Mouse (Mus musculus) left cerebral cortex, adult 11 months (tissue): ENCODE measurements at regions not wholly inside any gene's neighbourhood (a gene's known extent, or its start where the extent isn't known, plus 50 kb on each side); places are given as distances from the start of the nearest gene placed in this dataset.

ENCODE experiments used
- DNase-seq: peaks from one replicate; pipeline ENCODE4 v3.0.0; 2022; ENCODE audit warnings: low spot score

DNA sequence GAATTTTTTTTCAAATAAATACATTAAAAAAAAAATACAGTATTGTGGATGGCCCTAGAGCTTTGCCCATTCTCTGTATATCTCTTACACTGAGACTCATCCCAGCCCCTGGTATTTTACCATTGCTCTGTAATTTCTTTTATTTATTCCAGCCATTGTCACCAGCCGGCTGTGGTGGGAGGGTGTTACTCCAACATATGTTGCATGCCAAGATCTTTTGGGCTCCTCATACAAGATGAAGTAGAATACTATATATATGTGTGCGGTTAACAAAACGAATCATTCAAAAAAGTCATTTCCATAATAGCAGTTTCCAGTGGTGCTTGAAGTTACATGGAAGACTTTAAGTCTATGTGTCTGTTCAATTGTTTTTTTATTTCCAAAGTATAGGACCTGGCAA is 268.0 kb upstream of the Npvf start:
- no peak for DNase-seq

DNA sequence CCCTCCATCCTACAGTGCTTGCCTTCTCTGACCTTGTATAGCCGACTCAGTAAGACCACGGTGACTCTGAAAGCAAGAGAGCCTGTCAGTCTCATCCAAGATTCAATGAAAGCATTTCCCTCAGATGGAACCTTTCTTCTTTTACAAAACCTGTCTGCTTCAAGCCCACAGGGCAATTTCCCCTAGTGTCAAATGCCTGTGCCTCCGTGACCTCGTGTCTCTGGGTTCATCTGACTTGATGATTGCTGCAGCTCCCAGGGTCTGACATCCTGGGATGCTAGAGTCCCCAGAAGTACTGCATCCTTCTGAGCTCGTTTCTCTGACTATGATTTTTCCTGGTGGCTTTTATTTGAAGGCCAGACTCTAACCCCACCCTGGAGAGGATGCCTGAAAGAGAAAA is 270.3 kb upstream of the Npvf start:
- DNase-seq, result no peak

DNA sequence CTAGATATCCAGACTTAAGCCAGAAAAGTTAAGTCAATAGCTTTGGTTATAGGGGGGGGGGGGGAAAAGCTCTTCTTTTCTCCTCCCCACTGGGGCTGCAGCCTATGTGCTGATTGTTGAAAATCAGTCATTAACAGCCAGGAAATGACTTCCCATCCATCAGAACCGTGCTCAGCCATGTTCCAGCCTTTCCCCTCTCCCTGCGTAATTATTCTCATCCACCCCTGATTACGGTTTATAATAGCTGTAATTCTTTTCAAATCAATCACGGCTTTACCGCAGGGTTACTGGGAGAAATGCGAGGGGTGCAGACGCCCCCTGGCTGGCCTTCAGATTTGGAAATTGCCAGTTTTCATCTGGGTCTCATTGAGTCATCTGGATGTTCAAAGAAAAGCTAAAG is 270.8 kb upstream of the Npvf start:
- no peak for DNase-seq

DNA sequence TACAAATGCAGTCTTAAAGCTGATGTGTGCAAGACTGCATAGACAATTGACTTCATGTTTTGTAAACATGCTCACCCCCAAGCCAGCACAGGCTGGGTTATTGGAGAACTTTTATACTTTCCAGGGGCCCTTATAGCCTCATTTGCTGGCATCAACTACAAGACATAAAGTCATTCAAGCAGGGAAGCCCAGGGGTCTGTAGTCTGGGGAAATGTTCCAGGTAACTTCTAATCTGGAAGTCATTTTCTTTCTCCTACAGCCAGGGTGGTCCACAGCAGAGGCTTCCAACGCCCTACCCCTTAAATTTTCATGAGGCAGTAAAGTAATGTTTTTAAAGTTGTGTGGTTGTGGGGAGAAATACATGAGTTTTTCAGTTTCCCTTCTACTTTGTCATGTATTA is 272.1 kb upstream of the Npvf start:
- DNase-seq, result no peak

DNA sequence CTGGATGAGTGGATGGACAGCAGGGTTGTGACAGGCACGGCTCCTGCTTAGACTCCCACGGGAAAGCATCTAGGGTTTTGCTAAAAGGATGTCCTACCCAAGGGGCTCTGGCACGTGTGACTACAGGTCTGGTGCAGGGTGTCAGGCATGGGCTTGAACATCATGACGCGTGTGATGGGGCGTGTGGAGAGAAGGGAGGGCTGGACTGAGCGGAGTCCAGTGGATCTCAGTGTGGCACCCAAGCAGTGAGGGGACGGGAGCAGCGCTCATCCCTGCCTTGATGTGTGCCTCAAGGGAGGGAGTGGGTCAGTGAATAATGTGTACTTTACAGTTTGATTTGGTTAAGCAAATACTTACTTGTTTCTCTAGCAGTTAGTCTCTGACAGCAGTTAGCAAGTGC is 275.3 kb upstream of the Npvf start:
- DNase-seq, result no peak

DNA sequence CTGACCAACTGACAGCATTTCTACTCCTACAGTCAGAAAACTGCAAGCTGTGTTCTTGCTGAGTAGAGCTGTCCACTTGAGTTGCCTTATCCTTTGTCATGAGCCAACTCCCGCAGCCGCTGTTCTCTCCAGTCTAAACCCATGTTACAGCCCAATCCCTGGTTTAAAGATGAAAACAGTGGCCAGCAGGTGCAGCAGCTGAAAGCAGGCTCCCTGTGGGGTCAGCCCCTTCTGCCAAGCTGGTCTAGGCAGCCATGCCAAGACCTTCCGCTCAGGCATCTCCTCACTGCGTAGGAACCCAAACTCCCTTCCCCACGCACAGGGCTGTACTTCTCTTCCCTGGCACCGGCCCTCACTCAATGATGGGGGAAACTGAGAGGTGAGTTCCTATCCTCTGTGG is 279.3 kb upstream of the Npvf start:
- DNase-seq, result no peak

DNA sequence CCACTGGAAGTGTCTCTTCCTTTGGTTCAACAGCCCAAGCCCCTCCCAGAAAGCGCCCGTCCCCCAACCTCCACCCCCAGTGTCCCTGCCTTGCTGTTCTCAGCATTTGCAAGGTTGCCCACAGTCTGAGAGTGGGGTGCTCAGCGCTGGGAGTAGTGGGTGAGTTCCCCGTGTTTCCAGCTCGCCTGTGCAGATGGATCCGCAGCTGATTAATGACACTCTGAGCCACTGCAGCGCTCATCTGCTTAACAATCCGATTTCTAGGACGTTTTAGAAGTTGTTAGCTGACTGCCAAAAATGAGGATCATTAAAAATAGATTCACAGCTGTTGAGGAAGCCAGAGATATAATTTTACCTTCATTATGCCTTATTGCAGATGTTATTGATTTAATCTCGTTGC is 280.0 kb upstream of the Npvf start:
- no peak for DNase-seq

DNA sequence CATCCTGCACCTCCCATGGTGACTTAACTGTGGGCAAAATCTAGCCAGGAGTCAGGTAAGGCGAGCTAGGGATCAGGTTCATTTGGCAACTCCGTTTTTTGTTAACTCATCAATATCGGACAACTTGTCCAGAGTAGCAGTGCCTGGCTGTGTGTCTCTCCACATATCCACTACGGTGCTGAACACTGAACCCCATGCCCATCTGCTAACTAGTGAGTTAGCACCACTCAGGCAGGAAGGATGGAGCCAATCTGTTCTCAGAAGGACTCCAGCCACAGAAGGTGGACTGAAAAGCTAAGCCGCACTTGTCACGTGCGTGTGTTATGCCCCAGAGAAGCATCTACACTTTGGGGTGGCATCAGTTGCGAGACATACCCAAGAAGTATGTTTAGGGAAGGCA is 282.1 kb upstream of the Npvf start:
- no peak for DNase-seq

DNA sequence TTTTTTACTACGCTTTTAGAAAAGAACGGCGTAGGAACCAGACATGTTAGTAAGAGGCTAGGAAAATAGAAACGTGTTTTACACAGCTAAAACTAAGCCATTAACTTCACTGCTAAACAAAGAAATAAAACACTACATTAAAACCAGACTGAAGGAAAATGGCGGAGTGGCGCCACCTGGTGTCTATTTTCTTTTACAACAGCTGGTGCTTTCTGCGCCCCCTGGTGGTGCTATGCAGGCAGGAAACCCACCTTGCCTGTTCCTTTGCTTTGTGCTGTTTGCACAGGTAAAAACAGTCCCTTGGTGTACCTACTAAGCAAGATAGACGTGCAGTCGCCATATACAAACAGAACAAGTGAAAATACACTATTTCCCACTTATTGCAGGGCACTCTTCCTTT is 282.9 kb upstream of the Npvf start:
- peak; percentile 28 for DNase-seq

DNA sequence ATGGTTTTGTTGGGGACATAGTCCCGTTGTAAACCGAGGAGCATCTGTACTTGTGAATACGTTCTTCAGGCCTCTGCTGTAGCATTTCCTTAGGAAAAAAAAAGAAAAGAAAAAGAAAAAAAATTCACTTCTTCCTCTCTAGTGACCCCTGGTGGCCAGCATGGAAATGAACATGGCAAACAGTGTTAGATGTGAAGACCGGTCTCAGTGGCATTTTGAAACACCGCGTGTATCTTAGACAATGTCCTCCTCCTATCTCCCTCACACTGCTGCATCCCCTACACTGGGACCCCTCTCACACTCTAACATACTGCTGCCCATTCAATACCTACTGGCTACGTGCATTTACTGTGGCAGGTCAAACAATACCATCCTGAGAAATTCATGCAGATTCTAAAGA is 284.6 kb upstream of the Npvf start:
- no peak for DNase-seq

DNA sequence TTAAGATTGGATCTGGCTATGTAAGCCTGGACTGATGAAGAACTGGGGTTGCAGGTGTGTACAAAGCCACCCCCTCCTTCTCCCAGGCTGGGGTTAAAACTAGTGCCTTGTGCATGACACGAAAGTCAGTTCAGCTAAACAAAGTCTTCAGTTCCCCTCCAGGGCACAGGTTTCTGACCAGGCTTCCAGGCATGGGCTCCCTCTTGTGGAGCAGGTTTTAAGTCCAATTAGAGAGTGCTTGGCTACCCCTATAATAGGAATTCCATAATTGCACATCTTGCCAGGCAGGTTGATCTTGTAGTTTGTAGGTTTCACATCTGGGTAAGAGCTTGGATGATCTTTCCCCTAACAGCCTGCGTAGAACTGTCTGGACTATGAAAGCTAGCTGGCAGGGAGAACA is 285.2 kb upstream of the Npvf start:
- DNase-seq, result no peak

DNA sequence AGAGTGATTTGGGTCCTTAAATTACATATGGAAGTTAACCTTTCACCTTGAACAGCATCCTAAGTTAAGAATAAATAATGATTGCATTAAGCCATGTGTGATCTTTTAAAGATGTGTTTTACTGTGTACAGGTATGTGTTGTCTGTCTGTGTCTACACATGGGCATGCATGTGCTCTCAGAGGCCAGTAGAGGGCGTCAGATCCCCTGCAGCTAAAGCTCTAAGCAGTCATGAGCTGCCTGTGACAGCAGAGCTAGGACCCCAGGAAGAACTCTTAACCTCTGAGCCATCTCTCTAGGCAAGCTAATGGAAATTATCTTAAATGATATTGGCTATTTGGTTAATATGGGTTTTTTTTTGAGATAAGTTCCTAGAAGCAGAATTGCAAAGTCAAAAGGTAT is 285.9 kb upstream of the Npvf start:
- no peak for DNase-seq

DNA sequence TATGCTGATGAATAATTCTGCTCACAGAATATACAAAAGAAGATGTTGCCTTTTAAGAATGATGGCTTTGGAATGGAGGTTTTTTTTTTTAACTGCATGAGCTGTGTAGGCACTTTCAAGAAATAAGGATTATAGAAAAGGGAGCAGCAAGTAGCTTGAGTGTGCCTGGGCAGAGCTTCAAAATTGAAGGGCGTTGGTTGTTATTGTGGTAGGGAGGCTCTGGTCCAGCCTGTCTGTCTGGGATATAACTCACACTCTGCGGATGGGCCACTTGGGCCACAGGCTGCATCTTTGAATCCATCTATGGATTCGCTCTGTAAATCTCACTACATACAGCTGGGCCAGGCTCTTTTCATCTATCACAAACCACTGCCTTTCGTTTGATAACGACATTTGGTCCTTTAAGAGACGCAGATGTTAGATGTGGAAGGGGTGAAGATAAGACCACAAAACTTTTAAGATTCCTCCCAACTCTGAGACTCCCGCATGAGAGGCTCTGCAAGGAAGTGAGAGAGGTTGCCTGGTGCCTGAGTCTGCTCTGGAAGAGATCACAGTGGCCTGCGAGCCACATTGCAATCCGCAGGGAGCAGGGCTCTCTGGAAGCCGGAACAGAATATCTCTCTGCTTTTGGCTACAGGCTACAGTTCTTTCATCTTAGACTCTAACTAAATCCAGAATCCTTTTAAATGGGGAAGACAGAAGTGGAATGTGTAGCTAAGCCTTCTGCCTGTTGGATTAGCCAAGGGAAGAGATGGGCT is 286.6 kb upstream of the Npvf start:
- DNase-seq, result no peak

DNA sequence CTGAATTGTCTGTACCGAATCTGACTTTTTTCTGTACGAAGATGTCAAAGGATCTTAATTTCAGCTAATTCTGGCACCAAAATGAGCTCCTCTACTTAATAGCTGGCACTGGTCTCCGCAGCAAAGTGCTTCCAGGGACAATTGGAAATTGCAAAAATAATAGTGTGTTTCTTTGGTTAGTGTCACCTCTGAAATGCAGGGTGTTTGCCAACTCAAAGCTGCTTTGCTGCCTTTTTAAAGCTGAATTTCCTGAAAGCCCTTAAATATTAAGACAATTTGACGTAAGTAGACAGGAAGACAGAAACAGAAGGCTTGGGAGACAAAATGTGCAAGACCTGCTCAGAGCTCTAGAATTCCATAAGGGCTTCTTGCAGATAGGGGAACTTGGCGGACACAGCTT is 288.5 kb upstream of the Npvf start:
- DNase-seq, result no peak

DNA sequence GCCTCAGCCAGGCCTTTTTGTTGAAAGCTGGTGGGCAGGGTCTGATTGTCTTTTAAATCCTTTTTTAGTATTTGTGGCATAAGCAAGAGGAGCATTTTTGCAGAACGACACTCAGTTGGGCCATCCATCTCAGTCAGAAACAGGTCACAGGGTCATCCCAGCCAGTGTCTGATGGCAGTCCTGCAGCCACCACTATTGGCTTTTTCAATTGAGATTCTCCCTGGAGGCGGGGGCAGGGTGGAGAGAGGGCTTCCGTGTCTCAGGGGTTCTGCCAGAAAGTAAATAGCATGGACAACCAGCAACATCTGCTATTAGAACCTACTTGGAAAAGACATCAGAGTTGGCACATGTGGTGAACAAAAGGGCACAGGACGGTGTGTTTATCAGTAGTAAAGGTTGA is 293.8 kb upstream of the Npvf start:
- DNase-seq, result no peak

DNA sequence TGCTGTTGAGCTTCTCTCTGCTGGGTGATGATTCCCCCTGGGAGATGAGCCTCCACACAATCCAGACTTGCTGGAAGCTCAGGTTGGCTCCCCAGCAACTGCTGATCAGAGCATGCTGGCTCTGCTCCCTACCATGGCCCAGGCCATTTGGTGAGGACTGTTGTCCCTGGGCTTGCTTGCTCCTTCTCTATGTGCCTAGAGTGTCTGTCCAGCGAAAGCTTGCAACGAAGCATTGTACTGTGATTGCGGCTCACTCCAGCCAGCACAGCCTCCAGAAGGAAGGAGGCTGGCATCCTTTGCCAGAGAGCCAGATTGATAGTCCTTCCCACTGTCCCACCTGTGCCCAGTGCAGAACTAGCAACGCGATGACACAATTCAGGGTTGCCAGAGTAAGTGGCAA is 295.1 kb upstream of the Npvf start:
- no peak for DNase-seq

DNA sequence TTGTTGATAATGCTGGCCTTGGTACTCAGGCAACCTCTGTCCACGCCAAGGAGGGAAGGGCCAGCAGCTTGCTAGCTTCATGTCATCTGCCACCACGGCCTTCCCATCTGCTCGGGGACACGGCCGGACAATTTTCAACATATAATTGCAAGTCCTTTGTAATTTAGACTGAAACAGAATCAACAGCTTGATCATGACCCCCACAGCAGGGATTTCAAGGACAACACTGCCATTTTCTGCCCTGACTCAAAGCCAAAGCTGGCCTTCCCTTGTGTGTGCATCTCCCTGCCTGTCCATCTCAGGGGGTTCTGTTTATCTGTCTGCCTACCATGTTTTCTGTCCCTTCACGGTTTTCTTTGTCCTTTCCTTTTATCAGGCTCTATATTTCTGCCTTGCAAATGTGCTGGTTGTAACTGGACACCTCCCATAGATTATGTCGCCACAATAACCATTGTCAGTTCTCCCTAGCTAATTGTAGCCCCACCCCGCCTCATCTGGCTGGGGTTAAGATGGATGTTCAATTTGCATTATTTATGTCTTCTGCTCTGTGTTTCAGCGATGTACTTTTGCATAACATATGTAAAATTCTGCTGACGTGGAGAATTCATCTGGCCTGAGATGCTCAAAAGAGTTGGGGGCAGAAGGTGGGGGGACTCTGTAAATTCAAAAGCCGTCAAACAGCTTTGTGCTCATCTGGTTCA is 295.8 kb upstream of the Npvf start:
- DNase-seq, result no peak

DNA sequence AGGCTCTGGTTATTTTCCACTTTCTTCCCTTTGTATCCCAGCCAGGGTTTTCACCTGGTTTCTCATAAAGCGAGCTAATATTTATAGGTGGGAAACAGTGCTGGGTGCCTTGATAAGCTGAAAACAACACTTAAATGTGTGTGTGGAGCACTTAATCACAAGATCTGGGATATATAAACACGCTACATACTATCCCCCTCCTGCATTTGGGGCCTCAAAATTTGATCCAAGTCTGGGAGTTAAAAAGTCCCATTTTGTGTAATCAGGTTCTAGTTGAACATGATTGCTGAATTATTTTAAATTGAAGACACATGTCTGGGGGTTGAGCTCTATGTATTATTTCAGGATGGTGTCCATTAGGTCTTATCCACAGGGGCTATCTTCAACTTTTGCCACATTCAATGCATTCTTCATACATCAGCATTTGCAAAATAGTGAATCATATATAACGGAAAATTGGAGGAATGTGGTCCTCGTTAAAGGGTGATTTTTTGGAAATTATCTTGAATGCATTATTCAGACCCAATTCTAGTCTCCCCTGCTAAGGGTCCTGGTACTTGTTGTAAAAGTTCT is 303.2 kb upstream of the Npvf start:
- DNase-seq, result no peak

DNA sequence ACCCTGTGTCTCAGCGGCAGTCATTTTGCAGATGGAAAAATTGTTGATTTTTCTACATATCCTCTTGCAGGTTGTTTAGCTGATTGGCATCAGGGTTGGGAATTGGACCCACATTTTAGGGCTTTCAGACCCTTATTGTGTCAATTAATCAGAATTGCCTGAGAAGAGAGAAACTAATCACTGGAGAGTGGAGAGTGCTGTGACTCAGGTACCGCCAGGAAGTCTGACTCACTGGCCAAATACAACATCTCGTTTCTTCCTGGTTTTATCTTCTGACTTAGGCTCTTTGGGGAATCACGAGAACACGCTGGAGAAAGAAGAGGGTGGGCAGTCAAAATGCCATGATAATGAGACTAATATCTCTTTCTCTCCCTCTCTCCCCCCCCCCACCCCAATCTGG is 306.1 kb upstream of the Npvf start:
- no peak for DNase-seq

DNA sequence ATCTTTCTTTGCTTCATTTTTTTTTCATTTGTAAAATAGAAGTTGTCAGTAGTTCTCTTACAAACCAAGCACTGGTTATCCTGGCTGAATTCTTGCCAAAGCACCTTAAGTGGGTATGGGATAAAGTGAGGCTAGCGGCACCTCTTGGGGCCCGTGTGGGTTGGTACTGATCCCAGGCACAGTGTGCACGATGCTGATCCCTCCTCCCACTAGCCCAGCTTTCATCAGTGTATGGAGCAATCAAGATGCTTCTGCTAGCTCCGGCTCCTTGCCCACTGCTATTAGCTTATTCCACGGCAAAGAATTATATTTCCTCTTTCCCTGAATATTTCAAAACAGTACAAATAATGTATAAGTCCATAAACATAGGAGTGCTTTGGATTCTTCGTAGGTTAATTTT is 307.4 kb upstream of the Npvf start:
- DNase-seq, result no peak

DNA sequence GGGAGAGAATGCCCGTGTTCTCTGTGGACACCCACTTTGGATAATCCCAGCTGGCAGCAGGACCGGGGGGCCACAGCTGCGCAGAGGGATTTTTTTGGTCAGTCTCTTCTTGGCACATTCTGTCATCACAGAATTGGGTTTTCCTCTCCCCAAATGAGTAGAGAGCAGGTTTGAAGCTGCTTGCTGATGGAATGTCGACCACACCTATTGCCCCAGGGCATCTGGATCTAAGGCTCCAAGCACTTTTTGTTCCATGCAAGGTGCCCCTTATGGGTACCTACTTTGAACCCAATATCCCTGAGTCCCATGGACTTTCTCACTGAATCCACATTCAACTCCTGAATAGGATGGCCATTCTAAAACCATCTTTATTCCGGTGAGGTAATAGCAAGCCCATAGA is 314.3 kb upstream of the Npvf start:
- DNase-seq, result no peak

DNA sequence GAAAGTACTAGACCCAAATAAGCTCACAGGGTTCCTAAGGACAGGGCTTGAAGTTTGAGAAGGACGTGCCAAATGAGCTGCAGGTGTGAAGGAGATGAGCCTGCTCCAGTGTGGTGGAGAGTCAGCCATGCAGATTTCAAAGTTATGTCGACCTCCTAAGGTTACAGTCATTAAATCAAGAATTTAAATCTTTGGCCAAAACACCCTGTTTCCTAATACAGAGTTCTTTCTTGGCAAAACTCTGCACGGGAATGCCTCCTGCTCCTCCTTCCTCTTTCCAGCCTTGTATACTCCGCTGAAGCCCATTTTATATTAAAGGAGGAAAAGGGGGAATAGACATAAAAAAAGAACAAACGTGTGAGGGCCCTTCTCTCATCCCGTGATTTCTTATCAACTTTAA is 315.1 kb upstream of the Npvf start:
- DNase-seq, result no peak

DNA sequence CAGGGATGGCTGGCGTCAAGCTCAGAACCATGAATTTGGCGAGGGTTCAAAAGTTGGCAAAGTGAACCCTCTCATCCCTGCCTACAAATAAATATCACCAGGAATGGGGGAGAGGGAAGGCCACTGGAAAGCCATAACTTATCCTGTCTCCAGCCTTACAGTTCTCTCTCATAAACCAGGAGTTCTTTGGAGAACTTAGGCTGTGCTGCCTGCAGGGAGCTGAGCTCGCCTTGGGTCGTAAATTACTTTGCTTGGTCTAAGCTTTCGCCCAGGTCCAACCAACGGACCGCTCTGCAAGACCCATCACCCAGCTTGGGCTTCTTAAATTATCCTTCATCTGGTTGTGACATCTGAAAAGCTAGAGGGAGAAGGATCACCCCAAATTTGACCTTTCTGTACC is 315.8 kb upstream of the Npvf start:
- no peak for DNase-seq

DNA sequence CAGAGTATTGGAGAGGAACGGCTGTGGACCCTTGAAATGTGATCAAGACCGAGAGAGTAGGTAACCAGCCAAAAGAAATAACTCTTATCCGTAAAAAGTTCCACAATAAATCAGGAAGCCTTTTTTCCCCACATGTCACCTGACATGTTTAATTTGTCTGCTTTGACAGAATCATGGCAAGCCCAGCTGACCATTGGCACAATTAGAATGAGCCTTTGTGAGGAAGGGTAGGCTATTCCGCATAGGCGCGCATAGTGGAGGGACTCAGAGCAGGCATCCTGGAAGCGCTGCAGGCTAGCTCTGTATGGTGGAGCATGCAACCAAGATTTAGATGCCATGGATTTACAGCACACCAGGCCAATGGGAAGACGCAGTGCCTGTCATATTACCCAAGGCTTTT is 316.5 kb upstream of the Npvf start:
- DNase-seq, result no peak
